Mouse (Mus musculus) testis, adult 2 months (tissue): ENCODE data around the gene Ifrd1.

ENCODE experiments used
- CTCF ChIP-seq: fragments of 200-500 bp; IDR thresholded peaks from 2 replicates; pipeline ENCODE4 v1.5.1; 2012; ENCODE audit warnings: low read depth, mild to moderate bottlenecking, inconsistent platforms, low read length, moderate library complexity; ENCODE audit not compliant: control insufficient read depth, insufficient read depth, insufficient replicate concordance
- POLR2A ChIP-seq: fragments of 200-500 bp; IDR thresholded peaks from 2 replicates; pipeline ENCODE4 v1.6.1; 2012; ENCODE audit warnings: low read depth, mild to moderate bottlenecking, inconsistent platforms, low read length, moderate library complexity; ENCODE audit not compliant: control insufficient read depth

- no peak for TF ChIP-seq POLR2A
- no peak for TF ChIP-seq CTCF
Measured at GRCm38 (mm10) chr12:40207909-40208308, 40.4 kb downstream of the Ifrd1 start.
